ENCODE assay signal across 7 mouse cellular contexts in the genomic region with DNA sequence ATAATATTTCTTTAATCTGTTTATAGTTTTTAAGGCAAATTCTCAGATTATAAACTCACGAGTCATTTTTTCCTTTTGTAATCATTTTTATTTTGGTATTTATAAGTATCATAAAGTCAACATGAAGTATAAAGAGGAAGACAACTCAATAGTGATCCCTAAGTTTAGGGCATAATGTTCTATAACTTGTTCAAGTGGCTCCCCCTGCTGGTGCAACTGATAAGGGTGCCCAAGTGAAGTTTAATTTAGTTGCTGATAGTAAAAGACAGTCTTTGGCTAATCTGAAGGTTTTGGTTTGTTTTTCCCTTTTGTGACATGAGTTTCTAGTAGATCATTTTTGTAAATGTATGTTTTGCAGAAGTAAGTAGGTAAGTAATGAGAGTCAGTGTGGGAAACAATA. TPM values are rescaled to one million over a fixed set of nuclear protein-coding genes. Genes with fewer than 3 reads are reported as not detected.
DNase-seq lines count a peak whose midpoint lies in the region; ATAC-seq and TF ChIP-seq lines count a peak whose summit lies in the region.

No protein-coding gene starts in this region.

- 26% methylated on average over 1 of the region's 1 CpGs for WGBS in lung, embryonic 14.5 days

- no peak overlapping the region for H3K27ac ChIP-seq in lung, embryonic 14.5 days (ENCODE audit: low read depth)

- H3K9ac ChIP-seq in lung, embryonic 14.5 days, result no peak overlapping the region

- no peak overlapping the region for H3K4me2 ChIP-seq in lung, embryonic 14.5 days

- ATAC-seq in lung, embryonic 14.5 days (ENCODE audit: insufficient read depth), result no peak

- H3K27me3 ChIP-seq in lung, embryonic 14.5 days (ENCODE audit: insufficient read depth, low read length), result no peaks in the 10 kb centered on the region

- peaks cover 45% of the 10 kb centered on the region for H3K36me3 ChIP-seq in lung, embryonic 14.5 days (ENCODE audit: insufficient read depth)

- peak; percentile 47; the same call in 1 of the 2 replicates for TF ChIP-seq CTCF in brain, embryonic 14.5 days (IDR thresholded peaks at IDR 0.05; ENCODE audit: borderline replicate concordance, extremely low read depth, insufficient read depth, insufficient read length)
- peak; percentile 79 for TF ChIP-seq CTCF in lung, embryonic 14.5 days (IDR thresholded peaks at IDR 0.05; ENCODE audit: low read depth)

- no peaks in the 10 kb centered on the region for H3K9me3 ChIP-seq in lung, embryonic 14.5 days (ENCODE audit: low read depth, low read length)

- H3K4me1 ChIP-seq in lung, embryonic 14.5 days (ENCODE audit: insufficient read depth), result no peaks in the 10 kb centered on the region

- no peak overlapping the region for H3K4me3 ChIP-seq in lung, embryonic 14.5 days (ENCODE audit: low read depth, low read length)

- DNase-seq in 3T3-L1 (ENCODE audit: low read depth, low spot score), result peak; percentile 87
- DNase-seq in CD4-positive, CD25-positive, alpha-beta regulatory T cell, adult 2 months (ENCODE audit: low read depth, low spot score), result peak; percentile 84
- DNase-seq in brain, embryonic 14.5 days (ENCODE audit: low read depth), result peak; percentile 79
- DNase-seq in forelimb bud, embryonic 11.5 days (ENCODE audit: low read depth, low spot score), result peak; percentile 49
- DNase-seq in kidney, postnatal 36 days, result peak; percentile 75 to 91
- peak; percentile 92 for DNase-seq in lung, embryonic 14.5 days
- peak; percentile 32 for DNase-seq in skeletal muscle tissue, adult 2 months (ENCODE audit: low read depth, low spot score)

- no peak for TF ChIP-seq POLR2A in brain, embryonic 14.5 days (IDR thresholded peaks at IDR 0.05; ENCODE audit: borderline replicate concordance, extremely low read depth, insufficient read depth, insufficient read length, poor library complexity, severe bottlenecking)

RNA-seq across cellular contexts. Expression of gene Atad2b, which starts 55.8 kb away (rescaled TPM):
- polyA plus RNA-seq in brain, embryonic 14.5 days (2012; rRNA removed), result 26.4 and 31.8 TPM in 2 replicates
- polyA plus RNA-seq in lung, embryonic 14.5 days (2014; fragmentation: Nextera tagmentation; extraction: Ambion mirVana), result 19.0 and 20.4 TPM in 2 replicates

Comparison
In these comparisons a context has a peak if more than half of its experiments do, and no peak if none do; other contexts are left out.
1. DNase-seq: peak in every context shown above with its lines; median percentile 92 in lung, embryonic 14.5 days; 87 in 3T3-L1; 84 in CD4-positive, CD25-positive, alpha-beta regulatory T cell, adult 2 months; 83 in kidney, postnatal 36 days; 79 in brain, embryonic 14.5 days; 49 in forelimb bud, embryonic 11.5 days; 32 in skeletal muscle tissue, adult 2 months.